Mouse (Mus musculus): ENCODE measurements around the gene Phactr1. TPM values are rescaled to one million over a fixed set of nuclear protein-coding genes. Genes with fewer than 3 reads are reported as not detected.

The Phactr1 gene
- polyA plus RNA-seq, 2 experiments: 3.6 to 6.7 TPM

DNA sequence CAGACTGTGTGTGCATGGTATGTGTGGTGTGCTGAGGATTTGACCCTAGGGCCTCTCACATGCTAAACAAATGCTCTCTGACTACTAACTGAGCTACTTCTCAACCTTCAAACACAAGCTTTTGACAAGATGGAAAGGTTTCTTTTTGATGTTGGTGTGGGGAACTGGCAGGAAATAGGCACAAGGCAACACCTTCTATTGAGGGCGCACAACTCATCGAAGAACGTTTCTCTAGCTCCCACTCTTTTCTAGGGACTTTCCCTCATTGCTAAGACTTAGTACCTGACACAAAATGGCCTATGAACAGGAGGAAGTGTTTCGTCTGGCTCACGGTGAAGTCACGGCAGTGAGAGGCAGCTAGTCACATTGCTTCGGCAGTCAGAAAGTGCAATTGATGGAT, 496.9 kb downstream of the Phactr1 start:
- 81% methylated on average over 7 of the region's 7 CpGs for WGBS
- H3K4me3 ChIP-seq (replicated peaks; ENCODE audit: low read length): no peak overlapping the region
- ATAC-seq (ENCODE audit: low FRiP score, low read depth): no peak
- no peaks in the 10 kb centered on the region for H3K4me1 ChIP-seq (ENCODE audit: control insufficient read depth, insufficient read depth, low read length)
- H3K36me3 ChIP-seq (ENCODE audit: control insufficient read depth, insufficient read depth, low read length): no peaks in the 10 kb centered on the region
- H3K4me2 ChIP-seq (replicated peaks; ENCODE audit: low read depth, low read length, severe bottlenecking): no peak overlapping the region
- H3K27me3 ChIP-seq (ENCODE audit: control insufficient read depth, insufficient read depth, low read length): no peaks in the 10 kb centered on the region
- DNase-seq (ENCODE audit: low spot score): no peak
- no peaks in the 10 kb centered on the region for H3K9me3 ChIP-seq (ENCODE audit: control insufficient read depth, low read length)
- H3K9ac ChIP-seq (ENCODE audit: low read depth, low read length, severe bottlenecking): no peak overlapping the region
- TF ChIP-seq POLR2A (IDR thresholded peaks at IDR 0.05; ENCODE audit: borderline replicate concordance, extremely low read depth, insufficient read depth, insufficient read length): no peak
- H3K27ac ChIP-seq (replicated peaks; ENCODE audit: low read depth, low read length): no peak overlapping the region

GRCm38 (mm10) chr13:43181104-43181503, 500.7 kb downstream of the Phactr1 start:
- Histone ChIP-seq H3K27ac (replicated peaks; ENCODE audit: low read depth, low read length) (no peak overlapping the region), H3K4me2 (replicated peaks; ENCODE audit: low read depth, low read length, severe bottlenecking) (no peak overlapping the region), H3K4me1 (ENCODE audit: control insufficient read depth, insufficient read depth, low read length) (0 out of 2 replicates have a peak, but pooled peaks cover 6% of the 10 kb centered on the region), H3K36me3 (ENCODE audit: control insufficient read depth, insufficient read depth, low read length) (no peaks in the 10 kb centered on the region), H3K9ac (ENCODE audit: low read depth, low read length, severe bottlenecking) (no peak overlapping the region), H3K9me3 (ENCODE audit: control insufficient read depth, low read length) (no peaks in the 10 kb centered on the region), H3K27me3 (ENCODE audit: control insufficient read depth, insufficient read depth, low read length) (no peaks in the 10 kb centered on the region), H3K4me3 (replicated peaks; ENCODE audit: low read length) (no peak overlapping the region)
- ATAC-seq (ENCODE audit: low FRiP score, low read depth) (no peak), DNase-seq (ENCODE audit: low spot score) (no peak)
- TF ChIP-seq POLR2A (IDR thresholded peaks at IDR 0.05; ENCODE audit: borderline replicate concordance, extremely low read depth, insufficient read depth, insufficient read length): no peak
- 56% methylated on average over 7 of the region's 7 CpGs for WGBS

DNA sequence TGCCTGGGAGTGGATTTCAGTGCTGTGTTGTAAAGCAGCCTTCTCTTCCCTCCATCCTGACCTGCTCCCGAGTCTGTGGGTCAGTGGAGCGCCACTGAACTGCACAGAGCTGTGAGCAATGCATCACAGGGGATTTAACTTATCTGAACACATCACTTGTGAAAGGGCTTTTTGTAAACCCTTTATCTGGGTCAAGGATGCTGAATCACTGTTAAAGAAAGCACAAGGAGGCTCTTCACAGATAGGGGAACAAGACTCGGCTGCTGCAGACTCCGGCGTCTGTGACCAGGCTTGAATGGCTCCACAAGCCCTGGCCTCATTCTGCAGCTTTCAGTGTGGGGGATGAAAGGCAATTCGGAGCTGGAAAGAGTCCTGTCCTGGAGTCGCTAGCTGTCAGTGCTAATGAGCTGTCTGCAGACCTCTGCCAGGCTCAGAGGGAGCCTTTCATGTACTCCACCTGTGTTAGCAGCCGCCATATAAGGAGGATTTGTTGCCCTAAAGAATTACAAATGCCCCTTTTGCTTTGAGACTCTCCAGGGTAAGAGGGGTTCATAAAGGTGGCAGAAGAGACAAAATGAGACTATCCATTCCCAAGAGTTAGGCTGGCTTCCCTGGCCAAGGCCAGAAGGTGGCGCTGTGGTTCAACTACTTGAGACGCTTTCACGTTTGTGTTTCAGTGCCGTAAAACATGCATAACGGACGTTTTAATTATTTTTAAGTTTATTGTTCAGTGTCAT, 502.2 kb downstream of the Phactr1 start:
- 0 out of 2 replicates have a peak, but pooled peaks cover 6% of the 10 kb centered on the region for H3K4me1 ChIP-seq (ENCODE audit: control insufficient read depth, insufficient read depth, low read length)
- ATAC-seq (ENCODE audit: low FRiP score, low read depth) (peak; percentile 72; the same call in 1 of the 2 replicates), DNase-seq (ENCODE audit: low spot score) (peak; percentile 86)
- no peaks in the 10 kb centered on the region for H3K27me3 ChIP-seq (ENCODE audit: control insufficient read depth, insufficient read depth, low read length)
- no peaks in the 10 kb centered on the region for H3K36me3 ChIP-seq (ENCODE audit: control insufficient read depth, insufficient read depth, low read length)
- WGBS: 5% methylated on average over 14 of the region's 14 CpGs
- 0 out of 2 replicates have a peak overlapping the region, but pooled peaks have one; percentile 8 for H3K9ac ChIP-seq (ENCODE audit: low read depth, low read length, severe bottlenecking)
- H3K4me2 ChIP-seq (replicated peaks; ENCODE audit: low read depth, low read length, severe bottlenecking): peak overlapping the region; percentile 44
- H3K27ac ChIP-seq (replicated peaks; ENCODE audit: low read depth, low read length): peak overlapping the region; percentile 52; the same call in 1 of the 2 replicates
- TF ChIP-seq POLR2A (IDR thresholded peaks at IDR 0.05; ENCODE audit: borderline replicate concordance, extremely low read depth, insufficient read depth, insufficient read length): no peak
- peak overlapping the region; percentile 25 for H3K4me3 ChIP-seq (replicated peaks; ENCODE audit: low read length)
- no peaks in the 10 kb centered on the region for H3K9me3 ChIP-seq (ENCODE audit: control insufficient read depth, low read length)

DNA sequence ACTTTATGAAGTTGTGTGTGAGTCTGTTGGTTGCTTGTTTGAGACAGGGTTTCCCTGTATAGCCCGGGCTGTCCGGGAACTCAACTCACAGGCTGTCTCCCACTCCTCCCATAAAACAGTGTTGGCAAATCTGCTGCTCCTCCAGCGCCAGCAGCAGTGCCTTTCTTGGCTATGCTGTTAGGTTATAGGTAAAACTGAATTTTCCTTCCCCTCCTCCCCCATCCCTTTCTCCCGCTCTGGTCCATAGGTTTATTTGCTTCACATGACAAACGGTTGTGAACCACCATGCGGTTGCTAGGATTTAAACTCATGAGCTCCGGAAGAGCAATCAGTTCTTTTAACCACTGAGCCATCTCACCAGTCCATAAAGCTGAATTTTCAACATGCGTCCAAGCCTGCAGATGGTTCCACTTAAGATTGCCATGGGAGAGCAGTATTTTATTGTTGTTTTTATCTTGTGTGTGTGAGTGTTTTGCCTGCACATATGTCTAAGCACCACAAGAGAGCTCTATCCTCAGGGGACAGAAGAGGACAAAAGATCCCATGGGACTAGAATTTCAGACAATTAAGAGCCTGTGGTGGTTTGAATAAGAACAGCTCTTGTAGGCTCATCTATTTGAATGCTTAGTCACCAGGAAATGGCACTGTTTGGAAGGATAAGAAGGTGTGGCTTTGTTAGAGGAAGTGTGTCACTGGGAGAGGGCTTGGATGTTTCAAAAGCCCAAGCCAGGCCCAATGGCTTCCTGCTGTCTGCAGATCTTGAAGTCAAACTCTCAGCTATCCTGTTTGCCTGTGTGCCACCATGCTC, 503.0 kb downstream of the Phactr1 start:
- Histone ChIP-seq H3K9ac (ENCODE audit: low read depth, low read length, severe bottlenecking) (0 out of 2 replicates have a peak overlapping the region, but pooled peaks have one; percentile 8), H3K36me3 (ENCODE audit: control insufficient read depth, insufficient read depth, low read length) (no peaks in the 10 kb centered on the region), H3K4me2 (replicated peaks; ENCODE audit: low read depth, low read length, severe bottlenecking) (peak overlapping the region; percentile 44), H3K27me3 (ENCODE audit: control insufficient read depth, insufficient read depth, low read length) (no peaks in the 10 kb centered on the region), H3K9me3 (ENCODE audit: control insufficient read depth, low read length) (no peaks in the 10 kb centered on the region), H3K4me1 (ENCODE audit: control insufficient read depth, insufficient read depth, low read length) (0 out of 2 replicates have a peak, but pooled peaks cover 6% of the 10 kb centered on the region), H3K4me3 (replicated peaks; ENCODE audit: low read length) (peak overlapping the region; percentile 25), H3K27ac (replicated peaks; ENCODE audit: low read depth, low read length) (peak overlapping the region; percentile 52)
- peak; percentile 75 for ATAC-seq (ENCODE audit: low FRiP score, low read depth)
- peak; percentile 75 for DNase-seq (ENCODE audit: low spot score)
- 19% methylated on average over 8 of the region's 8 CpGs for WGBS
- TF ChIP-seq POLR2A (IDR thresholded peaks at IDR 0.05; ENCODE audit: borderline replicate concordance, extremely low read depth, insufficient read depth, insufficient read length): no peak

DNA sequence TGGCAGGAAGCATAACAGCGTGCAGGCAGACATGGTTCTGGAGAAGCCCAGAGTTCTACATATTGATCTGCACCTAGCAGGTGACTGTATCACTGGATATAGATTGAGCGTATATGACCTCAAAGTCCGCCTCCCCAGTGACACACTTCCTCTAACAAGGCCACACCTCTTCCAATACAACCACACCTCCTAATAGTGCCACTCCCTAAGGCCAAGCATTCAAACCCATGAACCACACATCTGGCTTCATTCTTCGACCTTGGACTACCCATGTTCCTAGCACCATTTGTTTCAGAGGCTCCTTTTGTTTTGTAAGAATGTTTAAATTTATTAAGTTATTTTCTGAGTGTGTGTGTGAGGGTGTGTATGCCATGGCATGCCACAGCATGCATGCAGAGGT, 507.3 kb downstream of the Phactr1 start:
- TF ChIP-seq POLR2A (IDR thresholded peaks at IDR 0.05; ENCODE audit: borderline replicate concordance, extremely low read depth, insufficient read depth, insufficient read length): no peak
- no peak overlapping the region for H3K4me3 ChIP-seq (replicated peaks; ENCODE audit: low read length)
- DNase-seq (ENCODE audit: low spot score): no peak
- no peak overlapping the region for H3K27ac ChIP-seq (replicated peaks; ENCODE audit: low read depth, low read length)
- H3K9me3 ChIP-seq (ENCODE audit: control insufficient read depth, low read length): no peaks in the 10 kb centered on the region
- 91% methylated on average over 4 of the region's 4 CpGs for WGBS
- no peak overlapping the region for H3K9ac ChIP-seq (ENCODE audit: low read depth, low read length, severe bottlenecking)
- H3K27me3 ChIP-seq (ENCODE audit: control insufficient read depth, insufficient read depth, low read length): no peaks in the 10 kb centered on the region
- ATAC-seq (ENCODE audit: low FRiP score, low read depth): no peak
- H3K4me1 ChIP-seq (ENCODE audit: control insufficient read depth, insufficient read depth, low read length): 0 out of 2 replicates have a peak, but pooled peaks cover 6% of the 10 kb centered on the region
- H3K4me2 ChIP-seq (replicated peaks; ENCODE audit: low read depth, low read length, severe bottlenecking): no peak overlapping the region
- no peaks in the 10 kb centered on the region for H3K36me3 ChIP-seq (ENCODE audit: control insufficient read depth, insufficient read depth, low read length)
